Mouse (Mus musculus) liver, embryonic 14.5 days (tissue): ENCODE data around the gene Svop. TPM values are rescaled to one million over a fixed set of nuclear protein-coding genes. Genes with fewer than 3 reads are reported as not detected.
A peak's percentile ranks its signal among the peaks of the same experiment; 100 is the strongest.

Experiments used
- ATAC-seq: fragments of 200-750 bp; cut with Nextera tagmentation; 2 replicates; pipeline ENCODE4 v1.8.0; 2017; ENCODE audit warnings: moderate number of reproducible peaks, mild to moderate bottlenecking, moderate library complexity; ENCODE audit not compliant: insufficient read depth
- DNase-seq, 3 experiments: peaks; one replicate each; pipeline ENCODE4 v3.0.0-alpha.2; 2012 to 2013; ENCODE audit warnings: low read depth in 3 of 3, low spot score in 3 of 3
- H3K27ac ChIP-seq: fragments of 300-500 bp; sonication (generic); 2 replicates; pipeline ENCODE4 v1.5.1; 2014; ENCODE audit warnings: moderate library complexity, mild to moderate bottlenecking, control low read depth, inconsistent platforms
- H3K27me3 ChIP-seq: fragments of 300-500 bp; sonication (generic); 2 replicates; pipeline ENCODE4 v1.6.1; 2014; ENCODE audit warnings: mild to moderate bottlenecking, low read length, moderate library complexity; ENCODE audit not compliant: control insufficient read depth, insufficient read depth
- H3K36me3 ChIP-seq: fragments of 300-500 bp; sonication (generic); replicated peaks from 2 replicates; pipeline ENCODE4 v1.6.1; 2014; ENCODE audit warnings: low read depth; ENCODE audit not compliant: control insufficient read depth, insufficient read depth
- H3K4me1 ChIP-seq, 2 experiments: fragments of 200-500 bp in 1 of 2; fragments of 300-500 bp in 1 of 2; sonication (generic) in 1 of 2; replicated peaks; 2 replicates each; pipeline ENCODE4 v1.6.1; 2012 to 2014; ENCODE audit warnings: antibody characterized with exemption in 1 of 2, inconsistent platforms in 1 of 2, low read length in 1 of 2; ENCODE audit not compliant: control insufficient read depth in 2 of 2, insufficient read depth in 2 of 2
- H3K4me2 ChIP-seq: fragments of 300-500 bp; sonication (generic); 2 replicates; pipeline ENCODE4 v1.6.1; 2014; ENCODE audit warnings: low read depth, mild to moderate bottlenecking, control low read depth, moderate library complexity
- H3K4me3 ChIP-seq, 2 experiments: fragments of 200-500 bp in 1 of 2; fragments of 300-500 bp in 1 of 2; sonication (generic) in 1 of 2; 2 replicates each; pipeline ENCODE4 v1.5.1; 2012 to 2014; ENCODE audit warnings: low read depth in 2 of 2, low read length in 2 of 2, mild to moderate bottlenecking in 2 of 2, control low read depth in 1 of 2, inconsistent platforms in 1 of 2, moderate library complexity in 1 of 2; ENCODE audit not compliant: insufficient read depth in 1 of 2
- H3K9ac ChIP-seq: fragments of 300-500 bp; sonication (generic); replicated peaks from 2 replicates; pipeline ENCODE4 v1.6.1; 2014; ENCODE audit warnings: mild to moderate bottlenecking, control low read depth, moderate library complexity
- H3K9me3 ChIP-seq: fragments of 300-500 bp; sonication (generic); 2 replicates; pipeline ENCODE4 v1.6.1; 2016; ENCODE audit warnings: low read length, mixed read lengths; ENCODE audit not compliant: control insufficient read depth
- CTCF ChIP-seq: IDR thresholded peaks from 2 replicates; pipeline ENCODE4 v1.5.1; 2016; ENCODE audit warnings: antibody characterized with exemption, low read depth, control low read depth
- EP300 ChIP-seq: IDR thresholded peaks from 2 replicates; pipeline ENCODE4 v1.6.1; 2016; ENCODE audit warnings: antibody characterized with exemption, low read depth
- WGBS: fragments of 180-500 bp; shearing (Covaris S2); extraction: QIAGEN DNeasy Blood & Tissue Kit; methylation state at CpG from one replicate; pipeline ENCODE4 v1.1.7; 2014; ENCODE audit not compliant: insufficient replicate concordance; 5-methylcytosine and 5-hydroxymethylcytosine counted together
- polyA plus RNA-seq, 2 experiments: library from polyadenylated mRNA; depleted of rRNA in 1 of 2; stranded (reverse) in 1 of 2; unstranded in 1 of 2; fragments of >200 nt; fragmentation: Nextera tagmentation in 1 of 2; extraction: Ambion mirVana in 1 of 2; gene quantifications; 2 replicates each; pipeline versions ENCODE4 v1.2.1 to v1.2.3; 2012 to 2014

The Svop gene
- polyA plus RNA-seq, 2 experiments, result not detected

DNA sequence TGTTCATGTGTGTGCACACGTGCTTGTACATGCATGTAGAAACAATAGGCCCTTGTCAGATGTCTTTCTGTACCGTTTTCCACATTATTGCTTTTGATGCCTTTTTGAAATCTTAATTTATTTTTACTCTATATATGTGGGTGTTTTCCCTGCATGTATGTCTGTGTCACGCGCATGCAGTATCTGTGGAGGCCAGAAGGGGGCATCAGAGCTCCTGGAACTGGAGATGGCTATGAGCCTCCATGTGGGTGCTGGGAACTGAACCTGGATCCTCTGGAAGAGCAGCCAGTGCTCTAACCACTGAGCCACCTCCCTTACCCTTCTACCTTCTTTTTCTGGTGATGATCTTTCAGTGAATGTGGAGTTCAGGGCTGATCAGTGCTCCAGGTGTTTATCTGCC, 20.5 kb downstream of the Svop start:
- 67% methylated on average over 4 of the region's 4 CpGs for WGBS

GRCm38 (mm10) chr5:114067982-114068381, 23.4 kb downstream of the Svop start:
- Histone ChIP-seq H3K4me3 (no peak overlapping the region), H3K9ac (no peak overlapping the region), H3K36me3 (no peaks in the 10 kb centered on the region), H3K4me1 (no peaks in the 10 kb centered on the region), H3K27me3 (no peaks in the 10 kb centered on the region), H3K27ac (no peak overlapping the region), H3K4me2 (no peak overlapping the region), H3K9me3 (no peaks in the 10 kb centered on the region)
- no peak for TF ChIP-seq EP300
- no peak for TF ChIP-seq CTCF
- DNase-seq (no peak), ATAC-seq (no peak)
- 55% methylated on average over 9 of the region's 9 CpGs for WGBS

More for the DNA sequence above, 20.5 kb downstream of the Svop start:
- Histone ChIP-seq H3K4me1 (no peaks in the 10 kb centered on the region), H3K27me3 (no peaks in the 10 kb centered on the region), H3K27ac (no peak overlapping the region), H3K9ac (no peak overlapping the region), H3K36me3 (no peaks in the 10 kb centered on the region), H3K4me2 (no peak overlapping the region), H3K4me3 (no peak overlapping the region), H3K9me3 (no peaks in the 10 kb centered on the region)
- TF ChIP-seq CTCF (peak; percentile 48), EP300 (no peak)
- DNase-seq (no peak), ATAC-seq (no peak)

- no peak for ATAC-seq
- DNase-seq, result no peak
- TF ChIP-seq CTCF, result no peak
- TF ChIP-seq EP300, result no peak
- Histone ChIP-seq H3K4me2 (no peak overlapping the region), H3K4me3 (no peak overlapping the region), H3K27ac (no peak overlapping the region), H3K27me3 (no peaks in the 10 kb centered on the region), H3K36me3 (no peaks in the 10 kb centered on the region), H3K9me3 (no peaks in the 10 kb centered on the region), H3K9ac (no peak overlapping the region), H3K4me1 (no peaks in the 10 kb centered on the region)
- WGBS, result 60% methylated on average over 9 of the region's 9 CpGs
Observed at GRCm38 (mm10) chr5:114067543-114067942, 23.8 kb downstream of the Svop start.

DNA sequence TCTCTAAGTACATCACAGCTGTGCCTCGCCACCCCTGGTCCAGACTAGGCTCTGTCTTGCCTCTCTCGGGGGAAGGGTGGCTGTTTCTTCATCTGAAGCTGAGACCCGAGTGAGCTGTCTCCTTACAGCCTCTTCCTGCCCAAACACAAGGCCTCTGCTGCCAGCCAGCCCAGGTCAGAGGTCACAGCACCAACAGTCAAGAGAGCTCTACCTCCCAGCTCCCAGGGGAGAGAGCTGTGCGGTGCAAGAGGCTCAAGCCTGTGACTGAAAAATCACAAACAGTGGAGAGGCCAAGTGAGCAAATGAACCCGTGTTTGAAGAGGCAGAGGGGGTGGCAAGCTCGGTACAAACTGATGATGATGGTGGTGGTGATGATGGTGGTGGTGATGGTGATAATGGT, 24.8 kb downstream of the Svop start:
- Histone ChIP-seq H3K4me2 (no peak overlapping the region), H3K9me3 (no peaks in the 10 kb centered on the region), H3K4me1 (no peaks in the 10 kb centered on the region), H3K27me3 (no peaks in the 10 kb centered on the region), H3K4me3 (no peak overlapping the region), H3K36me3 (no peaks in the 10 kb centered on the region), H3K27ac (no peak overlapping the region), H3K9ac (no peak overlapping the region)
- ATAC-seq (no peak), DNase-seq (no peak)
- TF ChIP-seq EP300 (no peak), CTCF (no peak)
- WGBS, result 39% methylated on average over 6 of the region's 6 CpGs

DNA sequence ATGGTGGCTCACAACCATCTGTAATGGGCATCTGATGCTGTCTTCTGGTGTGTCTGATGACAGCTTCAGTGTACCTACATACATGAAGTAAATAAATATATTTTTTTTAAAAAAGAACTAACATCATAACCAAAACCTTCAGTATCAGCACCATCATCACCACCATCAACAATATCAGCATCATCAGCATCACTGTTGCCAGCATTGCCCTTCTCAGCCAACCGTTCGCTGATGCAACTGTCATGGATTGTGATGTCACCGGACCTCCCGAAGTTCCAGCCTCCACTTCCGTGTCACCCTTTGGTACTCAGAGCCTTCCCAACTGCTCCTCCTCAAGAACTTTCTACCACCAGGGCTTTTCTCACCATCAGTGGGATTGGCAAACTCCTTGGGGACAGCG, 26.2 kb downstream of the Svop start, which contains the start of gene Usp30:
Gene Usp30, plus strand, starts transcription at position 301 of the 400 bp plus-strand sequence.
- Histone ChIP-seq H3K9ac (no peak within 1 kb of the TSS), H3K27ac (no peak within 1 kb of the TSS), H3K36me3 (no peaks in the 10 kb centered on the region), H3K4me1 (no peaks in the 10 kb centered on the region), H3K4me2 (no peak within 1 kb of the TSS), H3K4me3 (no peak within 1 kb of the TSS), H3K27me3 (no peaks in the 10 kb centered on the region), H3K9me3 (no peaks in the 10 kb centered on the region)
- DNase-seq (no peak), ATAC-seq (no peak)
- TF ChIP-seq EP300, result no peak
- no peak for TF ChIP-seq CTCF
- WGBS, result 84% methylated on average over 6 of the region's 6 CpGs
